Mouse (Mus musculus): Measurements from ENCODE around the gene Rai1. TPM values are rescaled to one million over a fixed set of nuclear protein-coding genes. Genes with fewer than 3 reads are reported as not detected.

Gene Rai1
- polyA plus RNA-seq, 1 experiment from 2014 or later, result 31.2 TPM

GRCm38 (mm10) chr11:60102664-60103063 lies 2.1 kb upstream of the Rai1 start:
- H3K9ac ChIP-seq (ENCODE audit: low read length), result no peak overlapping the region
- H3K4me2 ChIP-seq (ENCODE audit: low read length), result no peak overlapping the region
- no peak for ATAC-seq (replicated peaks; ENCODE audit: low FRiP score, low TSS enrichment, low read depth)
- H3K4me1 ChIP-seq (replicated peaks; ENCODE audit: control insufficient read depth, insufficient read depth, low read length), result peaks cover 22% of the 10 kb centered on the region
- 51% methylated on average over 6 of the region's 6 CpGs for WGBS
- no peaks in the 10 kb centered on the region for H3K9me3 ChIP-seq (ENCODE audit: control insufficient read depth, low read length)
- no peaks in the 10 kb centered on the region for H3K36me3 ChIP-seq (ENCODE audit: control insufficient read depth, insufficient read depth, low read length)
- no peak overlapping the region for H3K27ac ChIP-seq (ENCODE audit: low read depth)
- no peak for DNase-seq (ENCODE audit: low spot score)
- H3K27me3 ChIP-seq (replicated peaks; ENCODE audit: control insufficient read depth, insufficient read depth, low read length), result no peaks in the 10 kb centered on the region
- no peak overlapping the region for H3K4me3 ChIP-seq (ENCODE audit: low read depth, low read length)

GRCm38 (mm10) chr11:60103567-60103966 lies 1.2 kb upstream of the Rai1 start:
- ATAC-seq (replicated peaks; ENCODE audit: low FRiP score, low TSS enrichment, low read depth), result no peak
- Histone ChIP-seq H3K27me3 (replicated peaks; ENCODE audit: control insufficient read depth, insufficient read depth, low read length) (no peaks in the 10 kb centered on the region), H3K9me3 (ENCODE audit: control insufficient read depth, low read length) (no peaks in the 10 kb centered on the region), H3K4me2 (ENCODE audit: low read length) (no peak overlapping the region), H3K36me3 (ENCODE audit: control insufficient read depth, insufficient read depth, low read length) (no peaks in the 10 kb centered on the region), H3K4me3 (ENCODE audit: low read depth, low read length) (no peak overlapping the region), H3K9ac (ENCODE audit: low read length) (no peak overlapping the region), H3K27ac (ENCODE audit: low read depth) (no peak overlapping the region), H3K4me1 (replicated peaks; ENCODE audit: control insufficient read depth, insufficient read depth, low read length) (peaks cover 31% of the 10 kb centered on the region)
- no peak for DNase-seq (ENCODE audit: low spot score)
- WGBS, result 88% methylated on average over 7 of the region's 7 CpGs

GRCm38 (mm10) chr11:60105593-60106542 lies 1.1 kb downstream of the Rai1 start:
- no peaks in the 10 kb centered on the region for H3K9me3 ChIP-seq (ENCODE audit: control insufficient read depth, low read length)
- peak; percentile 86 for DNase-seq (ENCODE audit: low spot score)
- peak; percentile 37 for ATAC-seq (replicated peaks; ENCODE audit: low FRiP score, low TSS enrichment, low read depth)
- H3K27ac ChIP-seq (ENCODE audit: low read depth), result peak overlapping the region; percentile 97
- no peaks in the 10 kb centered on the region for H3K36me3 ChIP-seq (ENCODE audit: control insufficient read depth, insufficient read depth, low read length)
- peak overlapping the region; percentile 82 for H3K4me2 ChIP-seq (ENCODE audit: low read length)
- peak overlapping the region; percentile 99 for H3K9ac ChIP-seq (ENCODE audit: low read length)
- H3K27me3 ChIP-seq (replicated peaks; ENCODE audit: control insufficient read depth, insufficient read depth, low read length), result no peaks in the 10 kb centered on the region
- H3K4me1 ChIP-seq (replicated peaks; ENCODE audit: control insufficient read depth, insufficient read depth, low read length), result peaks cover 44% of the 10 kb centered on the region
- WGBS, result under 1% methylated on average over 76 of the region's 88 CpGs
- H3K4me3 ChIP-seq (ENCODE audit: low read depth, low read length), result peak overlapping the region; percentile 92

GRCm38 (mm10) chr11:60106543-60107110 lies 1.8 kb downstream of the Rai1 start:
- Histone ChIP-seq H3K4me1 (replicated peaks; ENCODE audit: control insufficient read depth, insufficient read depth, low read length) (peaks cover 51% of the 10 kb centered on the region), H3K4me2 (ENCODE audit: low read length) (peak overlapping the region; percentile 82), H3K4me3 (ENCODE audit: low read depth, low read length) (peak overlapping the region; percentile 92), H3K27me3 (replicated peaks; ENCODE audit: control insufficient read depth, insufficient read depth, low read length) (no peaks in the 10 kb centered on the region), H3K36me3 (ENCODE audit: control insufficient read depth, insufficient read depth, low read length) (no peaks in the 10 kb centered on the region), H3K9me3 (ENCODE audit: control insufficient read depth, low read length) (no peaks in the 10 kb centered on the region), H3K9ac (ENCODE audit: low read length) (peak overlapping the region; percentile 99), H3K27ac (ENCODE audit: low read depth) (peak overlapping the region; percentile 97)
- DNase-seq (ENCODE audit: low spot score) (no peak), ATAC-seq (replicated peaks; ENCODE audit: low FRiP score, low TSS enrichment, low read depth) (peak; percentile 34)
- 2% methylated on average over 14 of the region's 14 CpGs for WGBS

- Histone ChIP-seq H3K4me2 (ENCODE audit: low read length) (peak overlapping the region; percentile 82), H3K9me3 (ENCODE audit: control insufficient read depth, low read length) (no peaks in the 10 kb centered on the region), H3K4me3 (ENCODE audit: low read depth, low read length) (peak overlapping the region; percentile 92; the same call in 1 of the 2 replicates), H3K4me1 (replicated peaks; ENCODE audit: control insufficient read depth, insufficient read depth, low read length) (peaks cover 60% of the 10 kb centered on the region), H3K27me3 (replicated peaks; ENCODE audit: control insufficient read depth, insufficient read depth, low read length) (no peaks in the 10 kb centered on the region), H3K9ac (ENCODE audit: low read length) (no peak overlapping the region; the same call in 1 of the 2 replicates), H3K36me3 (ENCODE audit: control insufficient read depth, insufficient read depth, low read length) (0 out of 2 replicates have a peak, but pooled peaks cover 2% of the 10 kb centered on the region), H3K27ac (ENCODE audit: low read depth) (peak overlapping the region; percentile 97)
- DNase-seq (ENCODE audit: low spot score) (no peak), ATAC-seq (replicated peaks; ENCODE audit: low FRiP score, low TSS enrichment, low read depth) (no peak)
- 71% methylated on average over 3 of the region's 3 CpGs for WGBS
Measured at GRCm38 (mm10) chr11:60107449-60107848, 2.6 kb downstream of the Rai1 start.

- Histone ChIP-seq H3K4me3 (ENCODE audit: low read depth, low read length) (no peak overlapping the region), H3K9me3 (ENCODE audit: control insufficient read depth, low read length) (no peaks in the 10 kb centered on the region), H3K27ac (ENCODE audit: low read depth) (peak overlapping the region; percentile 97), H3K27me3 (replicated peaks; ENCODE audit: control insufficient read depth, insufficient read depth, low read length) (no peaks in the 10 kb centered on the region), H3K4me1 (replicated peaks; ENCODE audit: control insufficient read depth, insufficient read depth, low read length) (peaks cover 68% of the 10 kb centered on the region), H3K4me2 (ENCODE audit: low read length) (peak overlapping the region; percentile 82), H3K9ac (ENCODE audit: low read length) (peak overlapping the region; percentile 3; the same call in 1 of the 2 replicates), H3K36me3 (ENCODE audit: control insufficient read depth, insufficient read depth, low read length) (0 out of 2 replicates have a peak, but pooled peaks cover 2% of the 10 kb centered on the region)
- ATAC-seq (replicated peaks; ENCODE audit: low FRiP score, low TSS enrichment, low read depth), result peak; percentile 33; the same call in 1 of the 2 replicates
- peak; percentile 64 for DNase-seq (ENCODE audit: low spot score)
- 14% methylated on average over 5 of the region's 5 CpGs for WGBS
Measured at GRCm38 (mm10) chr11:60108631-60109172, 3.9 kb downstream of the Rai1 start.

GRCm38 (mm10) chr11:60110386-60110785 lies 5.6 kb downstream of the Rai1 start:
- no peak overlapping the region for H3K27ac ChIP-seq (ENCODE audit: low read depth)
- no peak for DNase-seq (ENCODE audit: low spot score)
- 55% methylated on average over 5 of the region's 5 CpGs for WGBS
- H3K36me3 ChIP-seq (ENCODE audit: control insufficient read depth, insufficient read depth, low read length), result 0 out of 2 replicates have a peak, but pooled peaks cover 2% of the 10 kb centered on the region
- no peak overlapping the region for H3K4me2 ChIP-seq (ENCODE audit: low read length)
- H3K27me3 ChIP-seq (replicated peaks; ENCODE audit: control insufficient read depth, insufficient read depth, low read length), result no peaks in the 10 kb centered on the region
- no peak for ATAC-seq (replicated peaks; ENCODE audit: low FRiP score, low TSS enrichment, low read depth)
- H3K9me3 ChIP-seq (ENCODE audit: control insufficient read depth, low read length), result no peaks in the 10 kb centered on the region
- H3K4me3 ChIP-seq (ENCODE audit: low read depth, low read length), result no peak overlapping the region
- H3K4me1 ChIP-seq (replicated peaks; ENCODE audit: control insufficient read depth, insufficient read depth, low read length), result peaks cover 80% of the 10 kb centered on the region
- no peak overlapping the region for H3K9ac ChIP-seq (ENCODE audit: low read length)

- H3K4me2 ChIP-seq (ENCODE audit: low read length), result no peak overlapping the region
- H3K36me3 ChIP-seq (ENCODE audit: control insufficient read depth, insufficient read depth, low read length), result 0 out of 2 replicates have a peak, but pooled peaks cover 2% of the 10 kb centered on the region
- H3K4me3 ChIP-seq (ENCODE audit: low read depth, low read length), result no peak overlapping the region
- no peak overlapping the region for H3K27ac ChIP-seq (ENCODE audit: low read depth)
- DNase-seq (ENCODE audit: low spot score) (no peak), ATAC-seq (replicated peaks; ENCODE audit: low FRiP score, low TSS enrichment, low read depth) (no peak)
- no peaks in the 10 kb centered on the region for H3K9me3 ChIP-seq (ENCODE audit: control insufficient read depth, low read length)
- H3K9ac ChIP-seq (ENCODE audit: low read length), result no peak overlapping the region
- H3K27me3 ChIP-seq (replicated peaks; ENCODE audit: control insufficient read depth, insufficient read depth, low read length), result no peaks in the 10 kb centered on the region
- peaks cover 86% of the 10 kb centered on the region for H3K4me1 ChIP-seq (replicated peaks; ENCODE audit: control insufficient read depth, insufficient read depth, low read length)
- 94% methylated on average over 2 of the region's 2 CpGs for WGBS
Measured at GRCm38 (mm10) chr11:60111576-60111975, 6.8 kb downstream of the Rai1 start.

Data from intestine, embryonic 14.5 days (tissue).